Mouse (Mus musculus) left cerebral cortex, postnatal 25 days (tissue): ENCODE data around the gene Vmn1r1. TPM values are rescaled to one million over a fixed set of nuclear protein-coding genes. Genes with fewer than 3 reads are reported as not detected.
A peak's percentile ranks its signal among the peaks of the same experiment; 100 is the strongest.
"Not testable (repeated sequence)": the region's sequence is repeated elsewhere in the genome, so short reads cannot be mapped to it uniquely, and the experiment has no call there.

Experiments
- DNase-seq, 2 experiments: peaks; one replicate each; pipeline ENCODE4 v3.0.0; 2022; ENCODE audit warnings: low spot score in 2 of 2, mixed read lengths in 1 of 2
- intact Hi-C: fragments of 180-260 bp; cut with DNase I; formaldehyde crosslinking; loops from one replicate; pipeline ENCODE4 v1.15.1; 2025
- total RNA-seq, 2 experiments: library from RNA; stranded (reverse); gene quantifications; 2 replicates each; pipeline ENCODE4 v1.2.3; 2021

Gene Vmn1r1
- not detected for total RNA-seq

DNA sequence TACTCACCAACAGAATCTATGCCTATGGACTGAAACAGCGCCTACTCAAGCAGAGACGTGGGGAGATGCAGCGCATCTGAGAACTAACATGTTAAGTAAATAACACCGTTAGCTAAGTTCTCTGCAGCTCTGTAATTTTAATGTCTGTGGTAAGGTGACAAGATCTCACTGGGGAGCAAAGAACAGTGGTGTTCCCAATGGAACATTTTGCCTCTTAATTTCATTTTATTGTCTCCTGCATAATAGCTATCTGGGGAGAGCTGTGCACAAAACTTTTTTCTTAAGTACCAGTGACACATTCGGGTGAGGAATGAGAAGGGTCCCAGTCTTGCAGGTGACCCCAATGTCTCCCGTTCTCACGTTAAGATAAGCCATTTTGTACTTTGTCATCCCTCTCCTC lies at the start of gene Vmn1r1:
Vmn1r1 (minus strand) TSS at position 101 of the 400 bp plus-strand sequence.
- intact Hi-C loops, result no loop called here
- no peak for DNase-seq

DNA sequence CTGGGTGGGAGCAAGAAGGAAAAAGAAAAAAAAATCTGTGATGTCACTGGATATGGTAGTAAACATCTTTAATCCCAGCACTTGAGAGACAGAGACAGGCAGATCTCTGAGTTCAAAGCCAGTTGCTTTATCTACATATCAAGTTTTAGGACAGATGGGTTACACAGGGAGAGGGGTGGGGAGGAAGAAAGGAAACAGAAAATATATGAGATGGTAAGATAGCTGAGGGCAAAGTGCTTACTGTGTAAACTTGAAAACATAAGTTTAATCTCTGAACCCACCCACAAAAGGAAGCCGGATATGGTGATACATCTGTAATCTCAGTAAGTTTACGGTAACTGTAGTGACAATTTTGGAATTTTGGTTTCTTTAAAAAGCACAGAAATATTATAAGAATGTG lies 46.0 kb upstream of the Vmn1r1 start:
- intact Hi-C loops, result no loop called here
- DNase-seq, result no peak

DNA sequence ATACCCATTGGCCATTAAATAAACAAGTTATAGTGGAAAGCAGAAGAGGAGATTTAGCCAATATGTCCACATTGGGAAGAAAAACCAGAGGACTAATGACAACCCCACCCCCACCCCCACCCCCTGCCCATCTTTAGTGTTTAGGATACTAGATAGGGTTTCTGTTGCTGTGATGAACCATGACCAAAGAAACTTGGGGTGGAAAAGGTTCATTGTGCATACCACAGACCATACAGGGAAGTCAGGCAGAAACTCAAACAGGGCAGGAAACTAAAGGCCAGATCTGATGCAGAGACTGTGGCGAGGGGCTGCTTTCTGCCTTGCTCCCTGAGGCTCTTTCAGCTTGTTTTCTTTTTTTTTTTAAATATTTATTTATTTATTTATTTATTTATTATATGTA lies 28.3 kb upstream of the Vmn1r1 start:
- DNase-seq, result no peak
- intact Hi-C loops, result no loop called here

DNA sequence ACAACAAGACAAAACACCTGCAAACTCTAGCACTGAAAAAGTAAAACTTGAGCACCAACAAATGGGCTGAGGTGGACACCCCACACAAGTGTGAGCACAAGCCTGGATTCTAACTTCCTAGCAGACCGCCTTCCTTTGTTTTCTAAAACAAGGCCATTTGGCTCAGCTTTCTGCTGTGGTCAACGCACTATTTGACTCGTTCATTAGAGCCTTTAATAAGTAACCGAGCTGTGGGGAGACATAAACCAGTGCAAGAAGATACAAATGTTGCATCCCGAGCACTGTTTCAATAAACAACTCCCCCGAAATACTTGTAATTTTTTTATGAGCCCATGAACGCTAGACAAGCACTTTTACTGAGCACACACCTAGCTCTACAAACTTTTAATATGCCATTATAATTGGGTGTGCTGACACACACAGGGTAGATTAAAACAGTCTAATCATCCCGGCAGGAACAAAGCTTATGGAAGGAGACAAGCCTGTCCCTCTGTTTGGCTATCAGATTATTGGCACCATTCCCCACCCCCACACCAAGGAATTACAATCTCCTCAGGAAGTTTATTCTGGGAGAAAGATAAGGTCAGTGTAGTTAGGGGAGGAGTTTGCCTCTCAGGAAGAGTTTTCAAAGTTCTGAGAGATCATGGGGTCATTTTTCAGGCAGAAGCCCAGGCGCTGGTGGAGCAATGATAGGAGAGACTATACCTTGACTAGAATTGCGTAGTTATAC lies 27.7 kb upstream of the Vmn1r1 start:
- no peak for DNase-seq
- intact Hi-C loops, result no loop called here

DNA sequence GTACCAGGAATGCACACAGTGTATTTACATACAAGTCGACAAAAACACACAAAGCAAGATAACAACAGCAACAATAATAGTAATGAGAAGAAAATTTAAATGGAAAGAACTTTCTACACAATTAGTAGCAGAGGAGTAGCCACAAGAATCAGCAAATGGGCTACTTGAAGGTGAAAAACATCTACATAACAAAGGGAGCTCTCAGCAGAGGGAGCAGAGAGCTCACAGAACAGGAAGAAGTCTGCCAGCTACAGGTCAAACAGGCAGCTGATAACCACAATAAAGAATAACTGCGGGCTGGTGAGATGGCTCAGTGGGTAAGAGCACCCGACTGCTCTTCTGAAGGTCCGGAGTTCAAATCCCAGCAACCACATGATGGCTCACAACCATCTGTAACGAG lies 26.9 kb upstream of the Vmn1r1 start:
- intact Hi-C loops, result no loop called here
- no peak for DNase-seq

DNA sequence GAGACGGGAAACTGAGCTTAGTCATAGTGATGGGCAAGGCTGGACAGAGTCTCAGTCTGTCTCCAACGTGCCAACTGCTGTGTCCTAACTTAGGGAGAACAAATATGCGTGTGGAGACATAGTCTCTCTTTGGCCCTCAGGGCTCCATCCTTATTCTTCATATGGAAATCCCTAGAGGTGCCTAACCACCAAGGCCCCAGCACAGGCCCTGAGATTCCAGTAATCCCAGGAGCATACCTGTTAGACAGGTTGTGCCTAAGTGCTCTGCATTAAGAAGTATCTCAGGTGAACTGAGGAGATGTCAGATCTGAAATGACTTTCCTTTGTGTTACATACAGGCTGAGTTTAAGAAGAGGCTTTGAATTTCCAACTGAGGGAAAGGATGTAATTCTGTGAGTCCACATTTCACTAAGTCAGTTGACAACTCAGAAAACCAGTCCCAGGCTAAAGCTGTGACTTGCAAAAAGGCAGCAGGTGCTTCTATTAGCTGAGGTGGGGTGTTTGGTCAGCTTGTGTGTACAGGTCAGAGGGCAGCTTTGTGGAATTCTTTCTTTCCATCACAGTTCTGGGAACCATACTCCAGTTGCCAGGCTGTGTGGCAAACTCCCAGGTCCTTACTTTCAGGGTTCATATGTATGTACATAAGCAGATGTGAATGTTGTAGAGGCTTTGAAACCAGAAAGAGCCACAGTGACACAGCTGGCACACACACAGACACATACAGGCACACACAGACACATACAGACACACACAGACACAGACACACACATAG lies 25.6 kb upstream of the Vmn1r1 start:
- DNase-seq, result no peak
- intact Hi-C loops, result no loop called here

DNA sequence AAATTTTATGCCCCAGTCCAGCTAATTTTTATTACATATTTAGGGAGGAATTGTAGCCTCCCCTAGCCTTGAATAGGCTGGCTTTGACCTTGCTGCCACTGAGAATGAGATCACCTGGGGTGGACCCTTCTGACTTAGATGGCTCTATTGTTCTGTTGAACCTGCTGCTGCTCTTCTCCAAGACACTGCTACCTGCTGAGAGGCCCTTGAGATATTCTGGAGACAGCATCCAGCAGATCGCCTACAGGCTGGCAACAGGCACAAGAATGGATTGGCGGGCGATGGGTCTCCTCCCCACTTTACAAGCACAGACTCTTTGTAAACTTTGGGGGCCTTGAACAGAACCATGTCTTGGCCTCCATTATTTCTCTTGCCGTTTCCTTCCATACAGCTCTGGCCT lies 18.2 kb upstream of the Vmn1r1 start:
- DNase-seq, intact Hi-C loops: not testable (repeated sequence)

DNA sequence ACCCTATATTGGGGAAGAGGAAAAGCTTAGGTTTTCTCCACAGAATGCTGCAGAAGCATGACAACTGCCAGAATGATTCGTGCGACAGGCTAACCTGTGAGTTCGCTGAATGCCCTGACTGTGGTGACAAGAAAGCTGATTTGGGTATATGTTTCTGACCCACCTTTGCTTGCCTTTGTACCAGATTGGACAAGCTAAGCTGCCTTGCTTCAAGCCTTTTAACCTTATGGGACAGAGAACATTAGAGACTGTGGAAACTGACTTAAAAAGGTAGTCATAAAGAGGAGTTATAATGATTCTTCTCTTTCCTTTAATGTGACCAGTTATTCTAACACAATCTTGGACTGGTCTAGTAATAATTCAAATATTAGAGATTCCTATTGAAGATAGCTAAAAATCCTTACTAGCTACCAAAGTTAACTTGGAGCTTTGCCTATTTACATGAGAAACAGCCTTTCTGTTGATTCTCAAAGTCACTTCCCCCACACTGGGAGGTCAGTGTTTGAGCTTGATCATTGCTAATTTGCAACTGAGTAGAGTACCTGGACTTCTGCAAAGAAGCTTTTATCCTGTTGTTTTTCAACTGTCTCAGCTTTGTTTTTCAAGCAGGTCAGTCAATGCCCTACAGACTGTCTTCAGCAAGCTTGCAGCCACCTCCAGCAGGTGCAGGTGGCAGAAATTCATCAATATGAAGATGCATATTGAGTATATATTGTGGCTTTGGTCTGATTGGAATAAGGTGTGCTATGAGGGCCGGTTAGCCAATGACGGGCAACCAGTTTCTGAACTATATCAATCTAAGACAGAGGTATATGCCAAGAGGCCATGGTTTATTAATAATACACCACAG lies 17.4 kb upstream of the Vmn1r1 start:
- DNase-seq, result no peak
- intact Hi-C loops, result no loop called here

DNA sequence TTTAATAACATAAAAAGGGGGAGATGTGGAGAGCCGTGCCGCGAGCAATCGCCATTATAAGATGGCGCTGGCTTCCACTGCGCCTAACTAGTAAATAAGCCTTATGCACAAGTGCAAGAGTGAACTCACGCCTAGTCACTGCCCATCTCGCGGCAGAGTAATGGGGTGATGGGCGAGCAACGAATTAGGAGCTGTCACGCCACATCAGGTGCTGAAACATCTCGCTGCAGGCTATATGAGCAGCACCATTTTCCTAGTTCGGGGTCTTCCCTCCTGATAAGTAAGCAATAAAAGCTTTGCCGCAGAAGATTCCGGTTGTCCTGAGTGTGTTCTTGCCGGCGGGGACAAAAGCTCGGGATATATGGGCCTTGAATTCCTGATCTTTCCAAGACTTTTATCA lies 12.7 kb upstream of the Vmn1r1 start:
- intact Hi-C loops, result not testable (repeated sequence)

DNA sequence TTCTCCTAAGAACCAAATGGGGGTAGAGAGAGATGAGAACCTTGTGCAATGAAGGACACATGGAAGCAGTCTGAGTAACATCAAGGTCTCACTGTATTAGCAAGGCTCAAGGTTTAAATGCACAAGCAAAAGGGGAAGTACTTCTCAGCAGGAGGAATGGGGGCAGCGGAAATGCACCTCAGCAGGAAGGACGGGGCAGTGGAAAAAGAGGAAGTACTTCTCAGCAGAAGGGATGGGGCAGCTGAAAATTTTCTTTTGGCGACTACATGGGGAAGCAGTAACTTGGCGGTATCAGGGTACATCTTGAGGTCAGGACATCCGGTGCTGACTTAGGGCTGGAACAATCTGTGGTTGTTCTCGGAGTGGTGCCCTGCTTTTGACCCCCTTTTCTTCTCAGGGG lies 5.9 kb upstream of the Vmn1r1 start:
- DNase-seq, intact Hi-C loops: not testable (repeated sequence)

More for the DNA sequence above, 12.7 kb upstream of the Vmn1r1 start:
- not testable (repeated sequence) for DNase-seq

DNA sequence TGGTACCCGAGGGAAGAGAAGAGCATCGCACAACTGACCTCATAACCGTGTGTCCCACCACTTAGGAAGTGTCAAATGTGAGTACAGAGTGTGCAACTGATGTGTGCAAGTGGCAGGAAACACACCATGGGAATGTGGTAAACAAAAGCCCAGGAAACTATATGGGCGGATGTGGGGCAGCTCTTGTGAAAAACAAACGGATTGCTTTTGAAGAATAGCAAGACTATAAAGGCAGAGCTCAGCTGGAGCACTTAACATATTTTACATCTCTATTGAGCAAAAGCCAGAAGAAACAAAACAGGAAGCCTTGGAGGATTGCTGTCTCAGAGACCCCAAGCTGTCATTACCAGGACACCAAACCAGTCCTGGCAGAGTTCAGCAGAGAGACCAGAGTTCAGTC lies 1.3 kb downstream of the Vmn1r1 start:
- no peak for DNase-seq
- intact Hi-C loops, result no loop called here

DNA sequence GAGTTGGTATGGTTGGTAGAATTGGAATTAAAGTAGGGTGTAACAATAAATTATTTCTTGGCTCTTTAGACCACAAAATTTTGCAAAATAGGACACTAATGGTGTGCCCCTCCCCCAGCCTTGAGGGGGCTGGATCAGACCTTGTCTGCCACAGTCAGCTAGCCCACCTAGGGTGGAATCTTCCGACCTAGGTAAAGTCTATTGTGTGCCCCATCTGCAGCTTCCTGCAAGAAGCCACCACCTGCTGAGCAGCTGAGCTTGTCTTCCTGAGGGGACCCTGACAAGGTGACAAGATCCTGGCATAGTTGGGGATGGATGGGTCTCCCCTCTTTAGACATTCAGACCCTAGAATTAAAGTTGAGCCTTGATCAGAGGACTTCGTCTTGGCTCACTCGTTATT lies 4.7 kb downstream of the Vmn1r1 start:
- DNase-seq, result no peak
- intact Hi-C loops, result no loop called here

DNA sequence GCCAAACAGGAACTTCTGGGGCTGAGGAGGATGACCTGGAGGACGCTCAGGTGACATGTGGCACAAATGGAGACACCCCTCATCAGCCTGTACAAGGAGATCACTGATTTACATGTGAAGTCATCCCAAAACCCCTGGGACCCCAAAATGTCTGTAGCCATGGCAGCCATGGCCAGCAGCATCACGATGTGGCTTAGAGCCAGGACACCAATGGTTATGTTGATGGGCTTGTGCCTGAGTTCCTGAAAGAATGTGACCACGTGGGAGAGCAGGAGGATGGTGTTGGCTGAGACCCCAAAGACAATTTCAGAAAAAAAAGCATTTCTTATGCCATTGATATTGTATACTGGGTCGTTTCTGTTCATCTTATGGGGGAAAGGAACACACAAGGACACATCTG lies 6.6 kb downstream of the Vmn1r1 start:
- intact Hi-C loops, result no loop called here
- no peak for DNase-seq

DNA sequence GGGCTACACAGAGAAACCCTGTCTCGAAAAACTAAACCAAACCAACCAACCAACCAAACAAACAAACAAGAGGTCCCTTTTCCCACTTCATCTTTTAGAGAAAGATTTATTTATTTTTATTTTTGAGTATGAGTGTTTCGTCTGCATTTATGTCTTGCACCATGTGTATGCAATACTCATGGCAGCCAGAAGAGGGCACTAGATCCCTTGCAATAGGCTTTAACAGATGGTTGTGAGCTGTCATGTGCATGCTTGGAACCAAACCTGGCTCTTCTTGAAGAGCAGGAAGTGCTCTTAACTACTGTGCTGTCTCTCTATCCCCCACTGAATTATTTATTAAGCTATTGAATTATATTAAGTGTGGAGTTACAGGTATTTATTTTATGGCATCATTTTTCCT lies 14.3 kb downstream of the Vmn1r1 start:
- intact Hi-C loops, result no loop called here
- no peak for DNase-seq

DNA sequence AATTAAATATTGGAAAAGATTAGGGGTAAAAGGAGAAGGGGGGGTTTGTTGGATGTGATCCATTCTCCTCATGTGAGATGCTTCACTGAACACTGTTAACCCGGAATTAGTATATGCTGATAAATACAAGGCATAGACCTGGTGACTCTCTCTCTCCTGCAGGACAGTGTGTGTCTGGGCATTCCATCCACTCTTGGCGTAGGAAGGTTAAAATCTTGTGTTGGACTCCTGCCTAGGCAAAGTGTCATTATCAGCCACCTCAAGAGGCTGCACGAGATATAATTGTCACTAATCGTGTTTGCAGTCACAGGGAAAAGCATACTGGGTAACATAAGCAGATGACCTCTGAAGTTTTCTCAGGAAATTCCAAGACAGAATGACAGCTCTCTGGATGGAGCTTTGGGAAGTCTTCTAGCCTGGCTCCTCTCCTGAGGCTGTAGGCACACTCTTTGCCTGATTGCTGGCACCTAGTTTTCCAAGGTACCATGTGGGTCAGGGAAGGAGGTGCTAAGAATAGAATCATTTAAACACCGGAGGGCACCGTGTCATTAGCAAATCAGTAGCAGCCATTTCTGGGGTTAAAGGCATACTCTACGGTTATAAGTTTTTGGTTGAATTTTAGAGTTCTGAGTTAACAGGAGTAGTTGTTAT lies 15.3 kb downstream of the Vmn1r1 start:
- intact Hi-C loops, result no loop called here
- DNase-seq, result no peak

DNA sequence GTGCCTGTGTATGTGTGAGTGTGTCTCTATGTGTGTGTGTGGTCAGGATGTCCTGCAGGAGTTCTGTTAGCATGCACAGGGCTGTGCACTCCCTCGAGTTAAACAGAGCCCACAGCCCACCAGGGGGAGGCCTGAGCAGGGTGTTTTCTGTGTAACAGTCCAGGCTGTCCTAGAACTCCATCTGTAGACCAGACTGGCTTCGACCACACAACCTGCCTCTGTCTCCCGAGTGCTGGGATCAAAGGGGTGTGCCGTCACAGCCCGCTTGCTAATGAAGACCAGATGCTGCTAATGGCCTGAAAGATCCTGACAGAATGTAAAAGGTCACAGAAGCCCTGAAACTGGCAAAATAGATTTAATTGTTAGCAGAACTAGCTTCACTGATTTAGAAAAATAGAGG lies 18.7 kb downstream of the Vmn1r1 start:
- intact Hi-C loops, result no loop called here
- DNase-seq, result no peak

DNA sequence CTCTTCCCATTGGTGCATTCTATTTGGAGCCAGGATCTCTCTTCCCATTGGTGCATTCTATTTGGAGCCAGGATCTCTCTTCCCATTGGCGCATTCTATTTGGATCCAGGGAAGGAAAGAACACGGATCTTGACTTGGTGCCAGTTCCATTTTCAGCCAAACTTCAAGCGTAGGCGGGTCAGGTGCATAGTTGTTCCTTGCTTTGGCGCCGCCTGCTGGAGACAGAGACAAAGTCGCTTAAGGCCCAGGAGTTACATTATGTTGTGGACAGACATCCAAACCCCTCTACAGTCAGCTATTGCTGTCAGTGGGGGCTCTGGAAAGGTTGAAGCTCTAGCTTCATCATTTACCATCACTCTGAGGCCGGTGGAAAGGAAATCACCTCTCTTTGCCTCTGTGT lies 21.0 kb downstream of the Vmn1r1 start:
- no peak for DNase-seq
- intact Hi-C loops, result loop anchor here (5.0 kb wide), 1 partner anchor 394 kb away; no protein-coding TSS in a partner anchor

DNA sequence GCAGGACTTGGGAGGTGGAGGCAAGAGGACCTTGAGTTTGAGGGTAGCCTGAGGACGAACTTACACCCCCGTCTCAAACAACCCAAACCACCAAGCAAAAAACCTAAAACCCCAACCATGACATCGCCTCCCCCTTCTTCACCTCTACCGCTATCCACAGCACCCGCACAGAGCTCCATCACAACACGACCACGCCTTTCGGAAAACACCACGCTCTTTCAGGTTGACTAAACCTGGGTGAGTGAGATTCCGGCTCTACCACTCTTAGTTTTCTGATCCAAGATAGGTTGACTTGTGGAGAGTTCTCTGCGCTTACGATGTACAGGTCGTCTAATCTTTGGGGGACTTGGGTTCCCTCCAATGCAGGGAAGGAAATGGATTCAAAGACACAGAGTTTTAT lies 21.6 kb downstream of the Vmn1r1 start:
- intact Hi-C loops, result loop anchor here (5.0 kb wide), 1 partner anchor 395 kb away; no protein-coding TSS in a partner anchor
- DNase-seq, result no peak

DNA sequence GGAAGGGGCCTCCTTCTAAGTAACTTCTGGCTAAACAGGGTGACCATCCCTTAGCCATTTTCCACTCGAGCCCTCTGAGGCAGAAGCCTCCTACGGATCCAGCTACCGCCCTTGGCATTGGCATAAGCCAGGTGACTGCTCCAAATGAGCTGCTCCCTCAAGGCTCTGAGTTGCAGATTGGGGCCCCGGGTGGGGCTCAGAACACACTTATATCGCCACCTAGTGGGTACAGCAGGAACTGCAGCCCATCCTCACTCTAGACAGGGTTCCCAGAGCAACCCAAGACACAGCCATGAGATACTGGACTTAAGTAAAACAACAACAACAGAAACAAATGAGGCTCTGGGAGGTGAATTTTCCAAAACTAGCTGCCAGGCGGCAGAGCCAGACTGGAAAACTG lies 23.9 kb downstream of the Vmn1r1 start:
- DNase-seq, result peak; percentile 78 to 80
- intact Hi-C loops, result loop anchor here (5.0 kb wide), 1 partner anchor 397 kb away; no protein-coding TSS in a partner anchor

DNA sequence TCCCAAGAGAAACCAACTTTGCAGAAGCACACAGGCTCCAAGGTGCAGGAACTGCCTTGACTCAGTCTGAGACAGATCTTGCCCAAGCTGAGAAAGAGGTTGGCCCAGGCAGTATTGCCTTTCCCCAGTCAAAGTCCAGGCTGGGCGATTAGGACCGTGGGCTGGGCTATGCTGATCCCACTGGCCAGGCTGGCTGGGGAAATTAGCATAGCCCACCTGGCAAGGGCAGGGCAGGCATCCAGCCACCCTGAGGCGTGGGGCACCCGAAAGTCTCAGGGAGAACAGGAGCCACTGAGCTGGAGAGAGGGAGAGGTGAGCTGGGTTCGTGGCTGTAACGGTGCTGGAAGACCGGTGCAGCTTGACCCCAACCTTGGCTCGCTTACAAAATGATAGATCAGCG lies 24.3 kb downstream of the Vmn1r1 start:
- DNase-seq, result no peak
- intact Hi-C loops, result loop anchor here (5.0 kb wide), 1 partner anchor 397 kb away; no protein-coding TSS in a partner anchor
